Comparison of ENCODE assay signal across 8 mouse cellular contexts in genomic region chr9:114731011-114731755, GRCm38 (mm10). TPM values are rescaled to one million over a fixed set of nuclear protein-coding genes. Genes with fewer than 3 reads are reported as not detected.
DNase-seq lines count a peak whose midpoint lies in the region; ATAC-seq and TF ChIP-seq lines count a peak whose summit lies in the region.

Gene Cmtm6 (plus strand): TSS chr9:114731116.

- in situ Hi-C loops in Patski (cut with MboI; ENCODE audit: low pct_unique_long_range_greater_than_20kb), result no loop called here

- WGBS in hindbrain, embryonic 13.5 days, result under 1% methylated on average over 53 of the region's 53 CpGs

- peak within 1 kb of the TSS; percentile 88 for H3K9ac ChIP-seq in hindbrain, embryonic 13.5 days

- peak; percentile 94 for ATAC-seq in Patski
- ATAC-seq in hindbrain, embryonic 13.5 days (ENCODE audit: low FRiP score), result peak; percentile 91

- CTCF ChIA-PET in Patski (lab: Charles Lee), result interaction anchor here (1.4 to 1.6 kb wide), 2 partner anchors 11 to 83 kb away, joined by 3 read pairs; no protein-coding TSS in a partner anchor

- no peaks in the 10 kb centered on the region for H3K9me3 ChIP-seq in hindbrain, embryonic 13.5 days

- peak within 1 kb of the TSS; percentile 88 for H3K27ac ChIP-seq in hindbrain, embryonic 13.5 days

- H3K4me1 ChIP-seq in hindbrain, embryonic 13.5 days (replicated peaks), result peaks cover 28% of the 10 kb centered on the region

- peak within 1 kb of the TSS; percentile 76 for H3K4me2 ChIP-seq in hindbrain, embryonic 13.5 days

- peak; percentile 67 for DNase-seq in Patski (ENCODE audit: low read depth, low spot score)
- DNase-seq in cerebellum, postnatal 14 days, result peak; percentile 96 to 97
- peak; percentile 92 for DNase-seq in frontal cortex, postnatal 14 days (ENCODE audit: low spot score in 2 of 2)
- DNase-seq in layer of hippocampus, postnatal 25 days (ENCODE audit: extremely low spot score in 1 of 2, low spot score in 1 of 2), result peak; percentile 89 to 92
- peak; percentile 98 for DNase-seq in lung, postnatal 25 days (ENCODE audit: low spot score)
- peak; percentile 98 for DNase-seq in retina, embryonic 14.5 days (ENCODE audit: low spot score)
- peak; percentile 100 for DNase-seq in thymus, postnatal 4 days

- POLR2A ChIA-PET in Patski (lab: Charles Lee), result no interaction called here

- peak within 1 kb of the TSS; percentile 82 for H3K4me3 ChIP-seq in hindbrain, embryonic 13.5 days

- TF ChIP-seq CTCF in Patski (IDR thresholded peaks at IDR 0.05), result peak; percentile 69

- no peaks in the 10 kb centered on the region for H3K27me3 ChIP-seq in Patski
- no peaks in the 10 kb centered on the region for H3K27me3 ChIP-seq in hindbrain, embryonic 13.5 days

- H3K36me3 ChIP-seq in hindbrain, embryonic 13.5 days, result no peaks in the 10 kb centered on the region

RNA-seq across cellular contexts. Expression of gene Cmtm6, which starts in this region (rescaled TPM):
- polyA plus RNA-seq in Patski (2021), result 64.0 TPM
- polyA plus RNA-seq in hindbrain, embryonic 13.5 days (2015; fragmentation: Nextera tagmentation; extraction: Ambion mirVana), result 20.5 and 21.8 TPM in 2 replicates
- total RNA-seq in layer of hippocampus, postnatal 25 days (2021), result 10 to 100 TPM; 21.4 to 21.8 TPM

Comparison
In these comparisons a context has a peak if more than half of its experiments do, and no peak if none do; other contexts are left out.
1. Peak in every context shown above with its lines: DNase-seq, ATAC-seq, H3K4me3 ChIP-seq and H3K27ac ChIP-seq.